Mouse (Mus musculus): ENCODE measurements around the gene Dnah17. TPM values are rescaled to one million over a fixed set of nuclear protein-coding genes. Genes with fewer than 3 reads are reported as not detected.

The Dnah17 gene
- total RNA-seq, 2 experiments from 2014 or later = 0.07 to 0.15 TPM

DNA sequence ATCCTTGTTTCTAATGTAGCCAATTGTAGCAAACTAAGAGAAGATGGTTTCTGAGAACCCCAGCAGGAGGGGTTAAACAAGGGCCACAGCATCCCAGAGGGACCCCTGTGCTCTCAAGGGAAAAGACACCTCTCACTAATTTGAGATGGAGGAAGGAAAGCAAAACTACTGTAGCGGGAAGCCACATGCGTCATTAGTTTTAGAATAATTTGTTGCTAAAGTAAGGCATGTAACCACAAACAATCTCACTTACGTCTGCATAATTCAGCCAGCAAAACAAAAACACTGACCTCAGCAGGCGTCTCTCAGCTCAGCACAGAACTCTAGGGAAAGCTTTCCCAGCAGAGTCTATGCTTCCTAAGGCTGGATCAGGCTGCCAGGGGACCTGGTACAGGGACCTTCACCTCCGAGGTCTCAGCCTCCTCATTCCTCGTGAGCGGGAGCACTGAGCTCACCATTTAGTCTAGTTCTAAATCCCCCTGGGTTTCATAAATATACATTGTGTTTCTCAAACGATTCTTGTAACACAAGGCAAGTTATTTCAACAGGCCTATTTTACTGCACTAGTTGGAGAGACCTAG is 26.1 kb upstream of the Dnah17 start:
- TF ChIP-seq CTCF (conservative IDR thresholded peaks at IDR 0.05) = no peak
- DNase-seq (ENCODE audit: low spot score in 2 of 2) = no peak
- H3K27ac ChIP-seq = no peak overlapping the region
- H3K4me3 ChIP-seq = no peak overlapping the region

DNA sequence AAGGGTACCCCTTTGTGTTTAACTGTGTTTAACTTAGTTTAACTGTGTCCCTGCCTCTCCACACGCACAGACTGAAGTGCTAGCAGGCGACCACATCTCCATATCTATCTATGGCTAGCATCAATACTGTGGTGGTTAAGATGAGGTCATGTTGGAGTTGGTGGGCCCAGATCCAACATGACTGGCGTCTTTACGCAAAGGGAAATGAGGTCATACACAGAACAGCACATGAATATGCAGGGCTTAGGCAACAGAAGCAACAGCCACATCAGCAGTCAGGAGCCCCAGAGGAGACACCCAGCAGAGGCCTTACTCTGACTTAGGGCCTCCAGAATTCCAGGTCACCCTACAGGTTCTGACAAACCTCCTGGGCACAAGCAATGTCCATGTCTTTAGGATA is 22.5 kb upstream of the Dnah17 start:
- no peak for TF ChIP-seq CTCF (conservative IDR thresholded peaks at IDR 0.05)
- DNase-seq (ENCODE audit: low spot score in 2 of 2) = no peak
- no peak overlapping the region for H3K4me3 ChIP-seq
- no peak overlapping the region for H3K27ac ChIP-seq

- no peak overlapping the region; the same call in 1 of the 2 replicates for H3K27ac ChIP-seq
- TF ChIP-seq CTCF (conservative IDR thresholded peaks at IDR 0.05) = peak; percentile 41
- DNase-seq (ENCODE audit: low spot score in 2 of 2) = no peak
- H3K4me3 ChIP-seq = no peak overlapping the region
Observed at GRCm38 (mm10) chr11:118151423-118152180, 21.2 kb upstream of the Dnah17 start.

DNA sequence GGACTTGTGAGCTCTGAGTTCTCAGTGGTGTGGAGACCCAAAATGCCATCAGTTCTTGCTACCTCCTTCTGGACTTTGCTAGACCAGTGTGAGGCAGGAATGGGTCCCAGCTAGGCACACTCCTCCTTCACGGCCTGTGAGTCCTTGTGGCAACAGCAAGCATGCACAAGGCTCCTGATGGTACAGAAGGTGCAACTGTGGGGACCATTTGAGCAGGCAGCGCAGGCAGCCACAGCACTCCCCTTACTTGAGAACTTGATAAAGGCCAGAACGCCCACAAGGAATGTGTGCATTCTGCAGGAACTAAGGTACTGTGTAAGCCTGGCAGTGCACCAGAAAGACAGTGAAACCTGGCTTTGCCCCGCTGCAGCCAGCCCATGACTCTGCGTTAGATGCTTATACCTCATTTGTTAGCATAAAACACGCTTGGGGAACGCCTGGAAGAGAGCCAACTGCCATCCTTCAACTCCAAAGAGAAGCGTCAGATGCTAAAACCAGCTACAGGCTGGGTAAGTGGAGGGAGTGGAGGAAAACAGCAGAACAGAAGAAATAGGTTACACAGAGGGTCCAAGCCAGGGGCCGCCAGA is 19.8 kb upstream of the Dnah17 start:
- H3K27ac ChIP-seq = peak overlapping the region; percentile 46; the same call in 1 of the 2 replicates
- no peak for TF ChIP-seq CTCF (conservative IDR thresholded peaks at IDR 0.05)
- peak; percentile 41 to 43 for DNase-seq (ENCODE audit: low spot score in 2 of 2)
- H3K4me3 ChIP-seq = no peak overlapping the region

- no peak for DNase-seq (ENCODE audit: low spot score in 2 of 2)
- TF ChIP-seq CTCF (conservative IDR thresholded peaks at IDR 0.05) = no peak
- Histone ChIP-seq H3K4me3 (no peak overlapping the region), H3K27ac (no peak overlapping the region)
Observed at GRCm38 (mm10) chr11:118147877-118148637, 17.6 kb upstream of the Dnah17 start.

DNA sequence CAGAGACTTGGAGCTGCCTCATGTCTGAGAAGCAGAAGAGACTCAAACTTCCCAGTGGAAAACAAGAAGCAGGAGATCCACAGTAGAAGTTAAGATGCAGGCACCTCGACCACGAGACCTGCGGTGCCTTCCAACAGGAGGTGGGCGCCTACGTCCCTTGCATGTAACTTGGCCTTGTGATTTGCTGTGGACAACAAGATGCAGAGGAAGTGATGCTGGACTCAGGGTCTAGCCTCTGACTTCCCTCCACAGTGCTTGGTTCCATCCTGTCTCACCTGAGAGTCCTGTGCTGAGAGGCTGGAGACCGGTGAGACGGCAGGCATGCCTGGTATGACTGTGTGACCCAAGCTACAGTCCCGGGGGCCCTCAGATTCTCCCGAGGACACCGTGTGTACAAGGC is 16.0 kb upstream of the Dnah17 start:
- no peak overlapping the region; the same call in 1 of the 2 replicates for H3K4me3 ChIP-seq
- no peak for DNase-seq (ENCODE audit: low spot score in 2 of 2)
- no peak for TF ChIP-seq CTCF (conservative IDR thresholded peaks at IDR 0.05)
- H3K27ac ChIP-seq = peak overlapping the region; percentile 48; the same call in 1 of the 2 replicates

- Histone ChIP-seq H3K4me3 (peak overlapping the region; percentile 11; the same call in 1 of the 2 replicates), H3K27ac (peak overlapping the region; percentile 48; the same call in 1 of the 2 replicates)
- no peak for TF ChIP-seq CTCF (conservative IDR thresholded peaks at IDR 0.05)
- DNase-seq (ENCODE audit: low spot score in 2 of 2) = no peak
Observed at GRCm38 (mm10) chr11:118145771-118146351, 15.4 kb upstream of the Dnah17 start.

DNA sequence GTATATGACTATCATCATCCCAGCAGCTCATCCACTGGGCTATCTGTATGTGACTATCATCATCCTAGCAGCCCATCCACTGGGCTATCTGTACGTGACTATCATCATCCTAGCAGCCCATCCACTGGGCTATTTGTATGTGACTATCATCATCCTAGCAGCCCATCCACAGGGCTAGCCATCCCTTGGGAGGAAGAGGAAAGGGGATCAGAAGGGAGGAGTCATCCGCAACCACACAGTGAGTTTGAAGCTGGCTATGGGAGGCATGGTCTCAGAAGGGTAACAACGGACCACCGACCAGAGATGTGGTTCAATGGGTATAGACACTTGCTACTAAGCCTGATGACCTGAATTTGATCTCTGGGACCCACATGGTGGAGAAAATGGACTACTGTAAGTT is 14.7 kb upstream of the Dnah17 start:
- no peak for DNase-seq (ENCODE audit: low spot score in 2 of 2)
- H3K4me3 ChIP-seq = no peak overlapping the region
- H3K27ac ChIP-seq = no peak overlapping the region
- no peak for TF ChIP-seq CTCF (conservative IDR thresholded peaks at IDR 0.05)

GRCm38 (mm10) chr11:118143731-118144130 is 13.3 kb upstream of the Dnah17 start:
- Histone ChIP-seq H3K27ac (no peak overlapping the region), H3K4me3 (no peak overlapping the region)
- no peak for TF ChIP-seq CTCF (conservative IDR thresholded peaks at IDR 0.05)
- no peak for DNase-seq (ENCODE audit: low spot score in 2 of 2)

- no peak for TF ChIP-seq CTCF (conservative IDR thresholded peaks at IDR 0.05)
- Histone ChIP-seq H3K4me3 (no peak overlapping the region), H3K27ac (no peak overlapping the region)
- no peak for DNase-seq (ENCODE audit: low spot score in 2 of 2)
Observed at GRCm38 (mm10) chr11:118142547-118143165, 12.2 kb upstream of the Dnah17 start.

- Histone ChIP-seq H3K4me3 (no peak overlapping the region), H3K27ac (no peak overlapping the region)
- TF ChIP-seq CTCF (conservative IDR thresholded peaks at IDR 0.05) = no peak
- DNase-seq (ENCODE audit: low spot score in 2 of 2) = no peak
Observed at GRCm38 (mm10) chr11:118140771-118141565, 10.5 kb upstream of the Dnah17 start.
